Mouse (Mus musculus) kidney, embryonic 14.5 days (tissue): Measurements from ENCODE around the gene Rflnb. TPM values are rescaled to one million over a fixed set of nuclear protein-coding genes. Genes with fewer than 3 reads are reported as not detected.

Source experiments
- ATAC-seq: fragments of 200-750 bp; cut with Nextera tagmentation; 2 replicates; pipeline ENCODE4 v1.8.0; 2017; ENCODE audit warnings: moderate number of reproducible peaks, mild to moderate bottlenecking, moderate TSS enrichment, moderate library complexity; ENCODE audit not compliant: low FRiP score, low TSS enrichment
- H3K27ac ChIP-seq: fragments of 300-500 bp; sonication (generic); 2 replicates; pipeline ENCODE4 v1.5.1; 2014; ENCODE audit warnings: low read depth, mild to moderate bottlenecking, low read length, moderate library complexity, mixed read lengths
- H3K27me3 ChIP-seq: fragments of 300-500 bp; sonication (generic); 2 replicates; pipeline ENCODE4 v1.6.1; 2014; ENCODE audit warnings: mild to moderate bottlenecking, low read length; ENCODE audit not compliant: control insufficient read depth, insufficient read depth
- H3K36me3 ChIP-seq: fragments of 300-500 bp; sonication (generic); 2 replicates; pipeline ENCODE4 v1.6.1; 2014; ENCODE audit warnings: low read length, mixed read lengths; ENCODE audit not compliant: control insufficient read depth, insufficient read depth
- H3K4me1 ChIP-seq: fragments of 300-500 bp; sonication (generic); 2 replicates; pipeline ENCODE4 v1.6.1; 2014; ENCODE audit warnings: low read length, mixed read lengths; ENCODE audit not compliant: control insufficient read depth, insufficient read depth
- H3K4me2 ChIP-seq: fragments of 300-500 bp; sonication (generic); replicated peaks from 2 replicates; pipeline ENCODE4 v1.6.1; 2014; ENCODE audit warnings: low read depth, mild to moderate bottlenecking, low read length
- H3K4me3 ChIP-seq: fragments of 300-500 bp; sonication (generic); 2 replicates; pipeline ENCODE4 v1.5.1; 2014; ENCODE audit warnings: mild to moderate bottlenecking, low read length
- H3K9ac ChIP-seq: fragments of 300-500 bp; sonication (generic); 2 replicates; pipeline ENCODE4 v1.6.1; 2014; ENCODE audit warnings: low read depth, mild to moderate bottlenecking, low read length, moderate library complexity
- H3K9me3 ChIP-seq: fragments of 300-500 bp; sonication (generic); 2 replicates; pipeline ENCODE4 v1.6.1; 2016; ENCODE audit warnings: low read length; ENCODE audit not compliant: control insufficient read depth
- WGBS: fragments of 180-500 bp; shearing (Covaris S2); extraction: QIAGEN DNeasy Blood & Tissue Kit; methylation state at CpG from one replicate; pipeline ENCODE4 v1.1.7; 2014; 5-methylcytosine and 5-hydroxymethylcytosine counted together
- polyA plus RNA-seq: library from polyadenylated mRNA; unstranded; fragments of >200 nt; fragmentation: Nextera tagmentation; extraction: Ambion mirVana; gene quantifications from 2 replicates; pipeline ENCODE4 v1.2.1, GENCODE M21; 2014

The Rflnb gene
- polyA plus RNA-seq, 1 experiment from 2014 or later = 23.3 TPM

DNA sequence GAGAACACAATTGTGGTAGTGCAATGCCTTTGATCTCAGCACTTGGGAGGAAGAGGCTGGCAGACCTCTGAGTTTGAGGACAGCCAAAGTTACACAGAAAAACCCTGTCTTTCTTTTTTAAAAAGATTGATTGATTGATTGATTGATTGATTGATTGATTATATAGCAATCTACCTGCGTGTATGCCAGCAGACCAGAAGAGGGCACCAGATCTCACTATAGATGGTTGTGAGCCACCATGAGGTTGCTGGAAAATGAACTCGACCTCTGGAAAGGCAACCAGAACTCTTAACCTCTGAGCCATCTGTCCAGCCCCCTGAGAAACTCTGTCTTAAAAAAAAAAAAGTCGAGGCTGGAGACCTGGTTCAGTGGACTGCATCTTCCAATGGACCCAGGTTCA is 57.0 kb downstream of the Rflnb start:
- 22% methylated on average over 3 of the region's 3 CpGs for WGBS
- Histone ChIP-seq H3K4me2 (no peak overlapping the region), H3K9me3 (no peaks in the 10 kb centered on the region), H3K4me1 (peaks cover 17% of the 10 kb centered on the region), H3K4me3 (no peak overlapping the region), H3K27me3 (peaks cover 6% of the 10 kb centered on the region; the same call in 1 of the 2 replicates), H3K27ac (no peak overlapping the region), H3K36me3 (no peaks in the 10 kb centered on the region), H3K9ac (no peak overlapping the region)
- no peak for ATAC-seq

Other genes starting within 250 kb of the Rflnb start
- gene Doc2b, start 231.7 kb downstream of the Rflnb start, polyA plus RNA-seq = 1.1 and 1.2 TPM in 2 replicates
- gene Rph3al, start 89.4 kb downstream of the Rflnb start, polyA plus RNA-seq = 8.8 and 13.1 TPM in 2 replicates
- 0.31 and 0.50 TPM in 2 replicates for gene 1700016K19Rik, start 27.9 kb downstream of the Rflnb start, polyA plus RNA-seq
- 27.3 and 40.8 TPM in 2 replicates for gene Vps53, start 151.9 kb upstream of the Rflnb start, polyA plus RNA-seq
- gene Fam57a, start 151.9 kb upstream of the Rflnb start, polyA plus RNA-seq = 25.5 and 26.5 TPM in 2 replicates
- 1.2 and 1.6 TPM in 2 replicates for gene Dbil5, start 189.8 kb upstream of the Rflnb start, polyA plus RNA-seq
- gene Gemin4, start 189.9 kb upstream of the Rflnb start, polyA plus RNA-seq = 18.8 and 43.8 TPM in 2 replicates
- 25.2 and 29.3 TPM in 2 replicates for gene Mrm3, start 215.9 kb upstream of the Rflnb start, polyA plus RNA-seq
- 155 and 160 TPM in 2 replicates for gene Glod4, start 215.9 kb upstream of the Rflnb start, polyA plus RNA-seq